Mouse (Mus musculus) mouse embryonic stem cell (cell line): ENCODE results near the gene Kpna7.
"Not testable (repeated sequence)": the region's sequence is repeated elsewhere in the genome, so short reads cannot be mapped to it uniquely, and the experiment has no call there.

Experiments used
- in situ Hi-C, 2 experiments: fragments of 300-500 bp; cut with MboI; formaldehyde crosslinking; loops; 1 replicate in 1 of 2; 3 replicates in 1 of 2; pipeline ENCODE4 v1.14.3; 2019 to 2020; ENCODE audit warnings: low sequenced_read_pairs in 2 of 2, low pct_unique_long_range_greater_than_20kb in 1 of 2, mixed read lengths in 1 of 2; ENCODE audit not compliant: unreplicated experiment in 1 of 2

Kpna7 gene

DNA sequence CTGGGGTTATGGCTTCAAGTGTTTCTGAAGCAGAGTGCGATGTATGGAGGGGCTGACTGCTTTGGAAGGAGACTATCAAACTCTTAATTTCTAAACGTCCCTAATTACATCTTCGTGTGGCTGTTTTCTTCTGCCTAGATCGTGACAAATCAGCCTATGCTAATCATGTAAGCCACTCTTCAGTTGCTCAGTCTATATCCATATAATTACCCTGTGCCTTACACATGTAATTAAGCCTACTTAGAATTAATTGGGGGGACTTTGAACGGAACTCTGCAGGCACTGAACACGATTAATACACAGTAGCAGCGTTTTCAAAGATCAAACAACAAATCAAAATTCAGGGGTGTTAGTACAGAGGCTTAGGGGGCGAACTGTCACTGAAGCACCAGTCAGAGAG lies 25.9 kb downstream of the Kpna7 start:
- in situ Hi-C loops: no loop called here

DNA sequence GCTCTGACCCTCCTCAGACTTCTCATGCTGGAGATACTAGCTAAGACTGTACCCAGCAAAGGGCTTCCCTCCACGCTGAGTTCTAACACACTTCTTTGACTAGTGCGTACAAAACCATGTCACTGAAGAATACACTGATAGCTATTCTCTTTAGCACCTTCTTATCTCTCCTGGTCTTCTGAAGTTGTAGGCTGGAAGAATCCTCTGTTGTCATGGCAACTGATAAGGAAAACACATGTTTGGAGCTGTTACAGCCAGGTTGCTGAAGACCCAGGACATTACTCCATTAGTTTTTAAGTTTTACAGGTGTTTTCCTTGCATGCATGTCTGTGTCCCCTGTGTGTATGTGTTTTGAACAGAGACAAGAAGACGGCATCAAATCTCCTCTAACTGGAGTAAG lies 29.6 kb downstream of the Kpna7 start:
- in situ Hi-C loops: not testable (repeated sequence)

DNA sequence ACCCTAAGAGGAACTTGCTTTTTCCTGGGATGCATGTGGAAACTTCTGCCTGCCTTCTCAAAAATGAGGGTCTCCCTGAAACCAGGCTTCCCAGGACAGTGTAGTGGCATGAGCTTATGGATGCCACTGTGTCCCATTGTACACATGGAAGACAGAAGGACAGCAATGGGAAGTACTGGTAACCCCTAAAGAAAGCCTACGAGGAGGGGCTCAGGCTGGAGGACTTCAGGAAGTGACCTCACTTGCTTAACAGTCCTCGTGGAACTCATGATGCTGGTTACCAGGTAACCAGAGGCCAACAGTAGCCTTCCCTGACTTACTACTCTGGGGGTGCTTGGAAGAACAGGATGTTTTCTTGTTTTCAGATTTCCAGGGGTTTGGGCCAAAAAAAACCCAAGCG lies 41.1 kb downstream of the Kpna7 start, which contains the start of gene 1700018F24Rik:
1700018F24Rik (plus strand) TSS at position 301 of the 400 bp plus-strand sequence.
- in situ Hi-C loops: not testable (repeated sequence)

DNA sequence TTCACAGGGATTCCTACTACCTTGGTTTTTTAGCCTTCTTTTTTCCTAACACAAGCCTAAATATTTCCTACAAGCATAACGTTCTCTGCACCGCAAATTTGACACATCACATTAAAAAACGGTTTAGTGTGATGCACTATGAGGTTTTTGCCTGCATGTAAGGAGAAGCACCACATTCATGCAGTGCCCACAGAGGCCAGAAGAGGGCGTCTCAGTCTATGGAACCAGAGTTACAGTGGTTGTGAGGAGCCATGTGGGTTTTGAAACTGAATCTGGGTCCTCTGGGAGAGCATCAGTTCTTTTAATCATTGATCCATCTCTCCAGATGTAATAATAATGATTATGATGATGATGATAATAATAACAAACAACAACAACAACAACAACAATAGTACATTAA lies 42.2 kb downstream of the Kpna7 start:
- in situ Hi-C loops: no loop called here

DNA sequence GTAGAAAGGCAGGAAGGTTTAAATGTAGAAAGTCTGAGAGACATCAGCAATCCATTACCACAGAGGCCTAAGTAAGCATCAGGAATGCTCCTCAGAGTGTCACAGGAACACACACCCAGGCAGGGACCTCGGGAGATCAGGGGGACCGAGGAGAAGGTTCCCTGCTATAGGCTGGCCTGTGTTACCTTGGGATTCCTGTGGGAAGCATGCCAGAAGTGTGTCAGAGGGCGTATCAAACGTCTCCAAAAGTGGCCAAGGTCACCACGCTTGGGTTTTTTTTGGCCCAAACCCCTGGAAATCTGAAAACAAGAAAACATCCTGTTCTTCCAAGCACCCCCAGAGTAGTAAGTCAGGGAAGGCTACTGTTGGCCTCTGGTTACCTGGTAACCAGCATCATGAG lies 51.4 kb downstream of the Kpna7 start, which contains the start of gene Gm4871:
Gm4871 (minus strand) TSS at position 364 of the 400 bp plus-strand sequence.
- in situ Hi-C loops: not testable (repeated sequence)

DNA sequence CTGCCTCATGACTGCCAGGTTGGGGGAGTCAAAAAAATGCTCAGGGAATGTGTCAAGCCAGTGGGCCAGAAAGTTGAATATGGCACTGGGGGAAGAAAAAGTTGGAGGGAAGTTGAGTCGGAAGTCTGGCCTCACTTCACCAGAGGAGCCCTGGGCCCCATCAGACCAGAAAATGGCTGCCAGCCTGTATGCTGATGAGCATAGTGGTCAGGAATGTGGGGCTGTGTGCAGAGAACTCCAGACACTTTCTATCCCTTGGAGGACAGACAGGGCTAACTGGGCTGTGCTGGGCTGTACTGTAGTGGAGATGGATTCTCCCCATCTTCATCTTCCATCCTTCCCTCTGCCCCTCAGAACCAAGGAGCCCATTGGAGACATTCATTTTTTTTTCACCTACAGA lies 53.4 kb downstream of the Kpna7 start:
- in situ Hi-C loops: not testable (repeated sequence)

DNA sequence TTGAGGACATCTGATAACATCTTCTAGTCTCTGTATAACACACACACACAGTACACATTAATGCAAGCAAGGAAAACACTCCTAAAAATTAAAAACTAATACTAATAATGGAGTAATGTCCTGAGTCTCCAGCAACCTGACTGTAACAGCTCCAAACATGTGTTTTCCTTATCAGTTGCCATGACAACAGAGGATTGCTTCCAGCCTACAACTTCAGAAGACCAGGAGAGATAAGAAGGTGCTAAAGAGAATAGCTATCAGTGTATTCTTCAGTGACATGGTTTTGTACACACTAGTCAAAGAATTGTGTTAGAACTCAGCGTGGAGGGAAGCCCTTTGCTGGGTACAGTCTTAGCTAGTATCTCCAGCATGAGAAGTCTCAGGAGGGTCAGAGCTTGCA lies 63.1 kb downstream of the Kpna7 start:
- in situ Hi-C loops: not testable (repeated sequence)

DNA sequence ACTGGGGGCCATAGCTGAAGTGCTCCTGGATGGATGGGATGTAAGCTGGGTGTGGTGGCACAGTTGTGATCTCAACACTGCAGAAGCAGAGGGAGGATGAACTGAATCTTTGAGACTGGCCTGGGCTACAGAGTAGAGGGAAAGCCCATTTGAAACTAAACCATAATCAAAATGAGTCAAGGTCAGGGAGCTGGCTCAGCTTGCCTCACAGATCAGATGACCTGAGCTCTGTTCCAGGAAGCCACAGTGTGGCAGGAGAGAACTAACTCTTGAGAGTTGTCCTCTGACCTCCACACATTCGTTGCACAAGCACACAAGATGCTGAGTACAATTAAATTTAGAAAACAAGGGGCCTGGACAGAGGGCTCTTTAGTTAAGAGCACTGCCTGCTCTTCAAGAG lies 63.6 kb downstream of the Kpna7 start:
- in situ Hi-C loops: not testable (repeated sequence)

DNA sequence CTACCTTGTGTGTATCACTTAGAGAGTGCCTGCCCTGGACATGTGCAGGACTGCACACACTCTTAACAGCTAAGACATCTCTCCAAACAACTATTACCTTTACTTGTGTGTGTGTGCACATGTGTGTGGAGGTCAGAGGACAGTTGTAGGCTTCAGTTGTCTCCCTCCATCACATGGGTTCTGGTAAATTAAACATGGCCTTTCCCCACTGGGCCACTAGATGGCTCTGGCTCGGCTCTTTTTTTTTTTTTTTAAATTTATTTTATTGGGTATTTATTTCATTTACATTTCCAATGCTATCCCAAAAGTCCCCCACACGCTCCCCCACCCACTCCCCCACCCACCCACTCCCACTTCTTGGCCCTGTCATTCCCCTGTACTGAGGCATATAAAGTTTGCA lies 67.1 kb downstream of the Kpna7 start:
- in situ Hi-C loops: not testable (repeated sequence)

DNA sequence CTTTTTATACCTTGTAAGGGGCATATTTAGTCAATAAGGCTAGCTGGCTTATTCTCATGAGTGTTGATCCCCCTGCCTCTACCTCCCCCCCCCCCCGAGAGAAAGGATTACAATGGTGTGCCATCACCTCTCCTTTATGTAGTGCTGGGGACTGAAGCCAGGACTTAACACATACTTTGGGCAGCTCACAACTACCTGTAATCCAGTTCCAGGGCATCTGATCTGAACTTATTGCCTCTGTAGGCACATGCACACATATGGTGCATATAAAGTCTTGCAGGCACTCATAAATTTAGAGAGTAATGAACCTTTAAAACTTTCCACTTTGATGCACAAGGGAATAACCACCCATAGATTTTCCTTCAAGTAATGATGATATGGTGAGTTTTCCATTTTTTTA lies 69.6 kb downstream of the Kpna7 start:
- in situ Hi-C loops: no loop called here

DNA sequence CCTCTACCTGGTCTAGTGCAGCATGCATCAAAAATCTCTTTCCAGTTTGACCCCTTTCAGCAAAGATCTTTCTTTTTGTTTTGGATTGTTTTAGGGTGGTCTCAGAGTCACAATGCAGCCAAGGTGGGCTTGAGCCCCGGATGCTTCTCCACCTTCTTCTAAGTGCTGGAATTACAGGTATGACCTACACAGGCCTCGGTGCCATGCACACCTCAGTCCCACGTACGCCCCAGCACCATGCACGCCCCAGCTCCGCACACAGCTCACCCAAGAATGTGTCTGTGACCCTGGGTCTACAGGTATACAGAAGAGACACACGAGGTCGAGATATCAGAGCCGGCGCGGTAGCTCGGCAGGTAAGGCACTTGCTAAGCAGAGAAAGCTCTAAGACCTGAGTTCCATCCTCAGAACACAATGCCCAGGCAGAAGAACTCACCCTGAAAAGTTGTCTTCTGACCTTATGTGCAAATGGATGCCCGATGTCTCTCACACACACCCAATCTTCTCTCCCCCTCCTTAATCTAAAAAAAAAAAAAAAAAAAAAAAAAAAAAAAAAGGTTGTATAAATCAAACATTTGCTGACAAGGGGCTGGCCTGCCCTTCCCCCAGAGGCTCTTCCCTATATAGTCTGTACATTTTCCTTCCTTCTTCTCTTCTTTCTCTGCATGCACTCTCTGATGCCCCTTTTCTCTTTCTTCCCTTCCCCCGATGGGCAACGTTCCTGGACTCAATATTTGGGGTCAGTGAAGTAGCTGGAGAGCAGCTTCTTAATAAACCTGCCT lies 74.8 kb downstream of the Kpna7 start:
- in situ Hi-C loops: no loop called here

DNA sequence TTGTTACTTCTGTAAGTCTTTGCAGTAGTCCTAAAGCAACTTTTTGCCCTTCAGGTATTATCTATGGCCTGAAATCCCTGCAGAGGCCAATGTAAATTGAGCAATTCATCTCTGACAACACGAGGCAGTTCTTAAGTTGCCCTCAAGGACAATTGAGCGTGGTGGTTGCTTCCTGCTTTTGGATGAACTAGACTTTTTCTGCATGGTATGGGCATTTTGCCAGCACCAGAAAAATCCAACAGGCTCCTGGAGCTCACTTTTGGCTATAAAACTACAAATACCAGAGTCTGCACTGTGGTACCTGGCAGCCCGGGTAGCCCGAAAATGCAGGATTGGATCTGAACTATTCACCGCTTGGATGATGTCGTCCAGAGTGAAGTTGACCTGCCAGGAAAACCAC lies 78.2 kb downstream of the Kpna7 start:
- in situ Hi-C loops: no loop called here

DNA sequence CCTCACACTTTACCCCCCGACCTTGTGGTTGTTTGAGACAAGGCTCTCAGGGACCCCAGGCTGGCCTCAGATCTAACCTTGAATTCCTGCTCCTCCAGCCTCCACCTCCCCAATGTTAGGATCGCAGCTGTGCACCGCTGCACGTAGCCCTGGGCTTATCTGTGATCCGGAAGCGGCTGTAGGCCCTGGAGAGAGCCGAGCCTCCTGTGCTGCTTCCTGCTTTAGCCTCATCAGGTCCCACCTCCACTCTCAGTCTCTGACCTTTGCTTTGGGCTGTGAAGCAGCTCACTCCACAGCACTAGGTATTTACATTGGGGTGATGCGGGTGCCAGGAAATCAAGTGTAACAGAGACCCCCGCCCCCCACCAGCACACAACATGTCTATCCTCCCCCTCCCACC lies 79.3 kb downstream of the Kpna7 start:
- in situ Hi-C loops: no loop called here

DNA sequence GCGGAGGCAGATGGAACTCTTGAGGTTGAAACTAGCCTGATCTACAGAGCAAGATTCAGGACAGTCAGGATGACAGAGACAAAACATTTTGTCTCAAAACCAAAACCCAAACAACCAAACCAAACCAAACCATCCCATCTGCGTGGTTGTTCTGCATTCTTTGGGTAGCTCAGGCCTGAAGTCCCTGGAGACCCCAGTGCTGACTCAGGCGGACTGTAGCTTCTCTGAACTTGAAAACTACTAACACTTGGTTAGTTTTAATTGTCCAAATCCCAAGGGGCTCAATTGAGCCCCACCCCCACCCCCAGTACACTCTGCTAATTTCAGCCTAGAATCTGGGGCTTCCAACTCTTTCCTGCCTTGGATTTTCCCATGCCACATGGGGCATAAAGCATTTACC lies 80.5 kb downstream of the Kpna7 start:
- in situ Hi-C loops: no loop called here

DNA sequence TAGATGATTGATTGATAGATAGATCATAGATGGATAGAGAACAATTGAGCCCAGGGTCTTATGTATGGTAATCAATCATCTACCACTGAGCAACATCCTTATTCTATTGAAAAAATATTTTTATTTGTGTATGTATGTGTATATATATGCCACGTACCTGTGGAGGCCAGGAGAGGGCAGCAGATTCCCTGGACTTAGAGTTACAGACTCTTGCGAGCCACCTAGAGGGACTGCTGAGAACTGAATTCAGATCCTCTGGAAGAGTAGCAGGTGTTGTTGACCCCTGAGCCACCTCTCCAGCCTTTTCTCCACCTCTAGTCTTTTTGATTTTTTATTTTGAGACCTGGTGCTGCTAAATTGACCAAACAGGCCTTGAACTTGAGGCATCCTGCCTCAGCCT lies 85.3 kb downstream of the Kpna7 start:
- in situ Hi-C loops: loop anchor here in 1 of 2 experiments (5.0 kb wide), 1 partner anchor 74 kb away; no protein-coding TSS in a partner anchor

DNA sequence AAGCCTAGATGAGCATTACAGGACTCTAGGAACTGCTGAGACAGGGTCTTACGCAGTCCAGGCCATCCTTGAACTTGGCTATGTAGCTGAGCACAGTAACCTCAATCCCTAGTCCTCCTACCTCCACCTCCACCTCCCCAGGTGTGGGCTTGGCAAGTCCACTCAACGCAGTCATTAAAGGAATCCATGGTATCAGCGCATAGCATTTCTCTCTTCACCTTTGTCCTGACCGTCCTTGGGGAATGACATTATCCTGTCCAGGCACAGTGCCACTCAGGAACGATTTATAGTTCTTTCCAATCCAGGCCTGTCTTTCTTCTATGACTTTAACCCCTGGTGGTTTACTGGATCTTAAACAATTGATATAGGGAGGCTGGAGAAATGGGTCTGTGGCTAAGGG lies 93.3 kb downstream of the Kpna7 start:
- in situ Hi-C loops: no loop called here

DNA sequence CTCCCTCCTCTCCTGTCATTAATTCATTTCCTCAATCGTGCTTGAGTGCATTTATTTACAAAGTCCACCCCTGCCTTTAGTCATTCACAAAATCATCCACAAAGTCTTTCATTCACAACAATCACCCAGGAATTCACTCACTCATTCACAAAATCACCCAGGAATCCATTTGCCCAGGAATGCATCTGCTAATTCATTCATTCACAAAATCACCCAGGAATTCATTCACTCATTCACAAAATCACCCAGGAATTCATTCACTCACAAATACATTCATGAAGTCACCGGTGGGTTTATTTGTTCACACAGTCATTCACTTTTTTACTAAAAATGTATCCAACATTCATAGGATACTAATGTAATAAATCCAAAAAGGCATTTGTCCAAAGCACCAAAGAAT lies 93.8 kb downstream of the Kpna7 start:
- in situ Hi-C loops: no loop called here

DNA sequence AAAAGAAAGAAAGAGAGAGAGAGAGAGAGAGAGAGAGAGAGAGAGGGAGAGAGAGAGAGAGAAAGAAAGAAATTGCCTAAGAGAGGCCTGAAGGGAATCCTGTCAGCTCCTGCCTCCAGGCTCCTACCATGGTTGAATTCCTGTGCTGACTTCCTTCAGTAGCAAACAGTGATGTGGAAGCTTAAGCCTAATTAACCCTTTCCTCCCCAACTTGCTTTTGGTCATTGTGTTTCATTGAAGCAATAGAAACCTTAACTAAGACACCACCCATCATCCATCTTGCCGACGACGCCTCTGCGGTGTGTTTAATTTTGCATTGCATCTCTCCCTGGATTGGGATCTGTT lies 94.8 kb downstream of the Kpna7 start:
- in situ Hi-C loops: loop anchor here in 1 of 2 experiments (10.0 kb wide), 2 partner anchors 104 to 134 kb away; no protein-coding TSS in a partner anchor

DNA sequence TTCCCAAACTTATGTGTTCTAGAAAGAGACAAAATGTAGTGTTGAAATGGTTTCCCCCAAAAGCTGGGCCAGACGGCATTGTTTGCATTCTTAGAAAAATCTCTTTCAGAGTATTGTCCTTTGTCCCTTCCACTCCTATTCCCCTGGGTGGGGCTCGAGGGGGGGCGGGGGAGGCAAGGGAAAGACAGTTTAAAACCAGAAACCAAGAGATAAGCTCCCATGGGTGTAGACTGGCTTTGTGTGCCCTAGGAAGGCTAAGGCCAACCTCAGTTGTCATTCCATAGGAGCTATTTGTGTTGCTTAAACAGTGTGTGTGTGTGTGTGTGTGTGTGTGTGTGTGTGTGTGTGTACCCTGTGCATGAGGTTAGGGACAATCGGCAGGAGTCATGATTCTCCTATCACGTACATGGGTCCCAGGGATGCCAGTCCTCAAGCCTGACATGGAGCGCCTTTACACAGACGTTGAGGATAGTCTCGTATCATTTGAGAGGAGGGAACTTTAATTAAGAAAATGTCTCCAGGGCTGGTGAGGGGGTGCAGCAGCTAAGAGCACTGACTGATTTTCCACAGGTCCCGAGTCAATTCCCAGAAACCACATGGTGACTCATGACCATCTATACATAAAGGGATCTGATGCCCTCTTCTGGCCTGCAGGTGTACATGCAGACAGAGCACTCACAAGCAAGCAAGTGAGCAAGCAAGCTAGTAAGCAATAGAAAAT lies 95.3 kb downstream of the Kpna7 start:
- in situ Hi-C loops: loop anchor here in 1 of 2 experiments (10.0 kb wide), 2 partner anchors 104 to 134 kb away; no protein-coding TSS in a partner anchor

DNA sequence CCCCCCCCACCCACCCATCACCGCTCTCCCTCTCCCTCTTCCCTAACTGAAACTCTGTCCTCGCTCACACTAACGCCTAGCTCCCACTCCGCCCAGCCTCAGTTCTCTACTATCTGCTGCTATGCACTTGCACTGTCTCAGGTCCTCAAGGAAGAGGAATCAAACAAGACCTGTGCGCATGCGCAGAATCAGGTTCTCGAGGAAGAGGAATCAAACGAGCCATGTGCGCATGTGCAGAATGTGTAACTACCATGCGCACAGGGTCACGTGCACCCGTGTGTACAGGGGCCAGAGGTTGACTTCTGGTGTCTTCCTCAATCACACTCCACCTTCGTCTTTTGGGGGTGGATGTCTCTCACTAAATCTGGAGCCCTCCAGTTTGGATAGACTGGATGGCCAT lies 96.3 kb downstream of the Kpna7 start:
- in situ Hi-C loops: loop anchor here in 1 of 2 experiments (10.0 kb wide), 2 partner anchors 103 to 133 kb away; no protein-coding TSS in a partner anchor
